In genomic region chr2:69119718-69120117, GRCm38 (mm10) we compare ENCODE assay signal across 22 mouse cellular contexts. TPM values are rescaled to one million over a fixed set of nuclear protein-coding genes. Genes with fewer than 3 reads are reported as not detected.
A peak's percentile ranks its signal among the peaks of the same experiment; 100 is the strongest.
DNase-seq lines count a peak whose midpoint lies in the region; ATAC-seq and TF ChIP-seq lines count a peak whose summit lies in the region.
"Had no signal": no experiment of that assay in that cellular context is flagged by ENCODE, and none has a peak within 500 bp of the region (broad histone marks: within the 10 kb centered on the region; RNA-seq: fewer than 3 reads in every experiment).

No protein-coding gene starts in this region.

- H3K36me3 ChIP-seq in hindbrain, embryonic 11.5 days (ENCODE audit: control insufficient read depth, insufficient read depth, low read length), result no peaks in the 10 kb centered on the region
- peaks cover 8% of the 10 kb centered on the region for H3K36me3 ChIP-seq in hindbrain, embryonic 10.5 days
- H3K36me3 ChIP-seq in neural tube, embryonic 13.5 days, result 0 out of 2 replicates have a peak, but pooled peaks cover 8% of the 10 kb centered on the region
- no peaks in the 10 kb centered on the region for H3K36me3 ChIP-seq in hindbrain, postnatal 0 days (ENCODE audit: insufficient read depth, low read length)

- 42% methylated on average over 2 of the region's 2 CpGs for WGBS in hindbrain, embryonic 11.5 days
- 58% methylated on average over 2 of the region's 2 CpGs for WGBS in hindbrain, embryonic 10.5 days
- whole genome bisulfite sequencing in neural tube, embryonic 13.5 days, result 13% methylated on average over 2 of the region's 2 CpGs
- 45% methylated on average over 2 of the region's 2 CpGs for WGBS in hindbrain, postnatal 0 days

- TF ChIP-seq CTCF in hindbrain, postnatal 0 days (IDR thresholded peaks at IDR 0.05; ENCODE audit: low read depth), result no peak

- DNase-seq in hindbrain, embryonic 11.5 days (ENCODE audit: low spot score), result no peak
- DNase-seq in hindbrain, embryonic 10.5 days (ENCODE audit: low spot score), result no peak
- DNase-seq in neural tube, embryonic 10.5 days (ENCODE audit: extremely low spot score, low spot score), result no peak
- peak; percentile 20 for DNase-seq in hindbrain, postnatal 0 days (ENCODE audit: low spot score)
- no peak for DNase-seq in gastrocnemius, adult 18-20 months (ENCODE audit: low spot score)
- DNase-seq in kidney, adult 18-20 months, result no peak
- DNase-seq: adrenal gland, adult 8-10 months; adrenal gland, postnatal 36 days; B cell, adult 2 months; cerebellum, adult 11 months; cerebellum, adult 8-10 months; cerebellum, postnatal 14 days; embryo, embryonic 11 days; gastrocnemius, postnatal 14 days had no signal

- no peak overlapping the region for H3K4me3 ChIP-seq in hindbrain, embryonic 11.5 days (ENCODE audit: low read depth, low read length)
- H3K4me3 ChIP-seq in hindbrain, embryonic 10.5 days, result no peak overlapping the region
- H3K4me3 ChIP-seq in neural tube, embryonic 13.5 days, result no peak overlapping the region
- no peak overlapping the region for H3K4me3 ChIP-seq in hindbrain, postnatal 0 days (ENCODE audit: low read length)
- H3K4me3 ChIP-seq: embryonic facial prominence, embryonic 15.5 days; erythroblast, embryonic 14.5 days; forebrain, embryonic 10.5 days; heart, embryonic 12.5 days had no signal

- H3K4me2 ChIP-seq in hindbrain, embryonic 11.5 days (replicated peaks; ENCODE audit: low read depth, low read length), result no peak overlapping the region
- H3K4me2 ChIP-seq in neural tube, embryonic 13.5 days, result no peak overlapping the region
- no peak overlapping the region for H3K4me2 ChIP-seq in hindbrain, postnatal 0 days (ENCODE audit: low read depth, low read length)
- H3K4me2 ChIP-seq: embryonic facial prominence, embryonic 15.5 days; heart, embryonic 12.5 days had no signal

- H3K27me3 ChIP-seq in hindbrain, embryonic 11.5 days (ENCODE audit: control insufficient read depth, insufficient read depth, low read length), result no peaks in the 10 kb centered on the region; the same call in 1 of the 2 replicates
- no peaks in the 10 kb centered on the region for H3K27me3 ChIP-seq in hindbrain, embryonic 10.5 days (ENCODE audit: insufficient read depth, poor library complexity, severe bottlenecking)
- H3K27me3 ChIP-seq in neural tube, embryonic 13.5 days, result peaks cover 25% of the 10 kb centered on the region
- no peaks in the 10 kb centered on the region for H3K27me3 ChIP-seq in hindbrain, postnatal 0 days (ENCODE audit: insufficient read depth, low read length)
- H3K27me3 ChIP-seq: embryonic facial prominence, embryonic 15.5 days; heart, embryonic 12.5 days had no signal

- ATAC-seq in hindbrain, embryonic 11.5 days (ENCODE audit: low FRiP score), result peak; percentile 53; the same call in 1 of the 2 replicates
- ATAC-seq in neural tube, embryonic 13.5 days (ENCODE audit: low read depth), result 0 out of 2 replicates have a peak, but pooled peaks have one; percentile 48
- no peak for ATAC-seq in hindbrain, postnatal 0 days
- ATAC-seq: CD4-positive, CD25-positive, alpha-beta regulatory T cell, adult 4 months; forebrain, embryonic 14.5 days had no signal

- no peak overlapping the region for H3K9ac ChIP-seq in hindbrain, embryonic 11.5 days (ENCODE audit: low read depth, low read length)
- H3K9ac ChIP-seq in neural tube, embryonic 13.5 days, result no peak overlapping the region
- no peak overlapping the region for H3K9ac ChIP-seq in hindbrain, postnatal 0 days (replicated peaks; ENCODE audit: low read length)
- H3K9ac ChIP-seq: embryonic facial prominence, embryonic 15.5 days; heart, embryonic 12.5 days had no signal

- H3K27ac ChIP-seq in hindbrain, embryonic 11.5 days (ENCODE audit: low read depth, low read length), result no peak overlapping the region
- no peak overlapping the region for H3K27ac ChIP-seq in hindbrain, embryonic 10.5 days
- 0 out of 2 replicates have a peak overlapping the region, but pooled peaks have one; percentile 2 for H3K27ac ChIP-seq in neural tube, embryonic 13.5 days (replicated peaks)
- H3K27ac ChIP-seq in hindbrain, postnatal 0 days, result no peak overlapping the region
- H3K27ac ChIP-seq: embryonic facial prominence, embryonic 15.5 days; forebrain, embryonic 10.5 days had no signal

- H3K4me1 ChIP-seq in hindbrain, embryonic 11.5 days (replicated peaks; ENCODE audit: control insufficient read depth, insufficient read depth, low read length), result no peaks in the 10 kb centered on the region
- H3K4me1 ChIP-seq in hindbrain, embryonic 10.5 days (replicated peaks), result 0 out of 2 replicates have a peak, but pooled peaks cover 4% of the 10 kb centered on the region
- H3K4me1 ChIP-seq in neural tube, embryonic 13.5 days (replicated peaks), result peaks cover 8% of the 10 kb centered on the region
- no peaks in the 10 kb centered on the region for H3K4me1 ChIP-seq in hindbrain, postnatal 0 days (ENCODE audit: insufficient read depth, low read length)
- H3K4me1 ChIP-seq: embryonic facial prominence, embryonic 15.5 days; forebrain, embryonic 10.5 days had no signal

- no peaks in the 10 kb centered on the region for H3K9me3 ChIP-seq in hindbrain, embryonic 11.5 days (ENCODE audit: control insufficient read depth, low read length)
- H3K9me3 ChIP-seq in hindbrain, embryonic 10.5 days, result peaks cover 6% of the 10 kb centered on the region; the same call in 1 of the 2 replicates
- H3K9me3 ChIP-seq in neural tube, embryonic 13.5 days, result no peaks in the 10 kb centered on the region
- H3K9me3 ChIP-seq in hindbrain, postnatal 0 days (ENCODE audit: low read length), result no peaks in the 10 kb centered on the region
- H3K9me3 ChIP-seq: embryonic facial prominence, embryonic 15.5 days had no signal

RNA-seq across cellular contexts. Expression of gene Nostrin, which starts 15.9 kb away (rescaled TPM):
- 0.68 and 0.74 TPM in 2 replicates for polyA plus RNA-seq in hindbrain, embryonic 11.5 days (2014; fragmentation: Nextera tagmentation; extraction: Ambion mirVana)
- 0.41 and 0.75 TPM in 2 replicates for polyA plus RNA-seq in hindbrain, embryonic 10.5 days (2016; fragmentation: Nextera tagmentation; extraction: Ambion mirVana)
- 0.89 and 1.4 TPM in 2 replicates for polyA plus RNA-seq in neural tube, embryonic 13.5 days (2015; fragmentation: Nextera tagmentation; extraction: Ambion mirVana)
- 1.9 and 4.5 TPM in 2 replicates for total RNA-seq in hindbrain, postnatal 0 days (2014; rRNA removed)
- 2.3 and 2.5 TPM in 2 replicates for polyA plus RNA-seq in hindbrain, postnatal 0 days (2015; fragmentation: Nextera tagmentation; extraction: Ambion mirVana)
- 1 to 10 TPM; 2.2 to 3.6 TPM for total RNA-seq in gastrocnemius, adult 18-20 months (2021)
- polyA plus RNA-seq: erythroblast, embryonic 14.5 days; G1E had no signal
